Mouse (Mus musculus): Measurements from ENCODE around the gene Eva1a.

Eva1a gene

GRCm38 (mm10) chr6:82127827-82128226, 87.0 kb downstream of the Eva1a start:
- DNase-seq (ENCODE audit: low spot score) = no peak

GRCm38 (mm10) chr6:82129630-82130217, 88.9 kb downstream of the Eva1a start:
- no peak for DNase-seq (ENCODE audit: low spot score)

- no peak for DNase-seq (ENCODE audit: low spot score)
Observed at GRCm38 (mm10) chr6:82132876-82133591, 92.2 kb downstream of the Eva1a start.

- DNase-seq (ENCODE audit: low spot score) = no peak
Observed at GRCm38 (mm10) chr6:82133592-82133978, 92.7 kb downstream of the Eva1a start.

- no peak for DNase-seq (ENCODE audit: low spot score)
Observed at GRCm38 (mm10) chr6:82135959-82136712, 95.3 kb downstream of the Eva1a start.
